Mouse (Mus musculus) CH12.LX (cell line): ENCODE data around the gene D630045J12Rik. TPM values are rescaled to one million over a fixed set of nuclear protein-coding genes. Genes with fewer than 3 reads are reported as not detected.

Experiments used
- DNase-seq: peaks from one replicate; pipeline ENCODE4 v3.0.0-alpha.2; 2013; ENCODE audit errors: extremely low read depth
- H3K27ac ChIP-seq: 2 replicates; pipeline ENCODE4 v1.5.1; 2012; ENCODE audit warnings: low read depth, mild to moderate bottlenecking, control low read depth, moderate library complexity; ENCODE audit not compliant: insufficient read depth
- H3K27me3 ChIP-seq: replicated peaks from 2 replicates; pipeline ENCODE3; 2012; ENCODE audit warnings: inconsistent platforms
- H3K36me3 ChIP-seq, 2 experiments: replicated peaks in 1 of 2; 2 replicates each; pipeline versions ENCODE3 to v1.6.1; 2012; ENCODE audit warnings: inconsistent platforms in 1 of 2, low read length in 1 of 2, mild to moderate bottlenecking in 1 of 2, mixed read lengths in 1 of 2, moderate library complexity in 1 of 2; ENCODE audit not compliant: control insufficient read depth in 1 of 2, insufficient read depth in 1 of 2
- H3K4me1 ChIP-seq, 2 experiments: 2 replicates each; pipeline ENCODE4 v1.6.1; 2012; ENCODE audit warnings: inconsistent platforms in 1 of 2, moderate library complexity in 1 of 2; ENCODE audit not compliant: insufficient read depth in 2 of 2, control insufficient read depth in 1 of 2
- H3K4me2 ChIP-seq: 2 replicates; pipeline ENCODE4 v1.6.1; 2012; ENCODE audit warnings: low read depth, mild to moderate bottlenecking, control low read depth; ENCODE audit not compliant: poor library complexity, insufficient read depth, severe bottlenecking
- H3K4me3 ChIP-seq, 3 experiments: fragments of 150-350 bp in 1 of 3; sonication (generic) in 1 of 3; replicated peaks in 1 of 3; 2 replicates each; pipeline versions ENCODE3 to v1.5.1; 2011 to 2012; ENCODE audit warnings: low read depth in 2 of 3, low read length in 2 of 3, mild to moderate bottlenecking in 2 of 3, moderate library complexity in 2 of 3, control low read depth in 1 of 3, improper control_type of control experiment in 1 of 3, inconsistent platforms in 1 of 3, mixed read lengths in 1 of 3; ENCODE audit not compliant: poor library complexity in 1 of 3
- H3K79me2 ChIP-seq: replicated peaks from 2 replicates; pipeline ENCODE4 v1.6.1; 2012; ENCODE audit warnings: mild to moderate bottlenecking, moderate library complexity; ENCODE audit not compliant: control insufficient read depth, poor library complexity, insufficient read depth, severe bottlenecking; ENCODE audit errors: extremely low read depth
- H3K9ac ChIP-seq: 2 replicates; pipeline ENCODE4 v1.6.1; 2012; ENCODE audit warnings: low read depth, mild to moderate bottlenecking, control low read depth, moderate library complexity; ENCODE audit not compliant: insufficient read depth
- H3K9me3 ChIP-seq: replicated peaks from 2 replicates; pipeline ENCODE3; 2012; ENCODE audit warnings: low read length, inconsistent platforms, mixed read lengths
- CHD1 ChIP-seq: IDR thresholded peaks from 2 replicates; pipeline ENCODE4 v1.6.1; 2012; ENCODE audit warnings: low read depth, low read length, improper control_type of control experiment, inconsistent platforms
- CHD2 ChIP-seq: IDR thresholded peaks from 2 replicates; pipeline ENCODE4 v1.6.1; 2011; ENCODE audit warnings: low read length, improper control_type of control experiment
- ELF1 ChIP-seq: IDR thresholded peaks from 2 replicates; pipeline ENCODE4 v1.6.1; 2014; ENCODE audit warnings: low read depth, mild to moderate bottlenecking, inconsistent platforms, low read length, improper control_type of control experiment
- ETS1 ChIP-seq: conservative IDR thresholded peaks from 2 replicates; pipeline ENCODE4 v1.6.1; 2012; ENCODE audit warnings: low read depth, mild to moderate bottlenecking, inconsistent platforms, low read length, improper control_type of control experiment, moderate library complexity
- GABPA ChIP-seq: IDR thresholded peaks from 2 replicates; pipeline ENCODE4 v1.6.1; 2012; ENCODE audit warnings: low read depth, low read length, improper control_type of control experiment, inconsistent platforms; ENCODE audit not compliant: insufficient replicate concordance
- IRF4 ChIP-seq: IDR thresholded peaks from 2 replicates; pipeline ENCODE4 v1.6.1; 2014; ENCODE audit warnings: low read depth, mild to moderate bottlenecking, inconsistent platforms, low read length, improper control_type of control experiment
- JUN ChIP-seq: IDR thresholded peaks from 2 replicates; pipeline ENCODE4 v1.6.1; 2011; ENCODE audit warnings: low read depth, mild to moderate bottlenecking, low read length, improper control_type of control experiment, moderate library complexity; ENCODE audit not compliant: insufficient read depth
- MEF2A ChIP-seq: IDR thresholded peaks from 2 replicates; pipeline ENCODE4 v1.6.1; 2014; ENCODE audit warnings: low read depth, mild to moderate bottlenecking, inconsistent platforms, low read length, improper control_type of control experiment, borderline replicate concordance
- NELFE ChIP-seq: IDR thresholded peaks from 2 replicates; pipeline ENCODE4 v1.6.1; 2011; ENCODE audit warnings: low read depth, low read length, improper control_type of control experiment
- NRF1 ChIP-seq: IDR thresholded peaks from 2 replicates; pipeline ENCODE4 v1.6.1; 2014; ENCODE audit warnings: low read depth, mild to moderate bottlenecking, inconsistent platforms, low read length, improper control_type of control experiment, moderate library complexity
- PAX5 ChIP-seq: IDR thresholded peaks from 2 replicates; pipeline ENCODE4 v1.6.1; 2012; ENCODE audit warnings: low read length, inconsistent platforms, mixed read lengths
- POLR2A ChIP-seq: IDR thresholded peaks from 2 replicates; pipeline ENCODE4 v1.6.1; 2011; ENCODE audit warnings: low read depth, mild to moderate bottlenecking, improper control_type of control experiment, low read length
- SMC3 ChIP-seq: IDR thresholded peaks from 2 replicates; pipeline ENCODE4 v1.6.1; 2011; ENCODE audit warnings: low read depth, low read length, improper control_type of control experiment
- ZC3H11A ChIP-seq: IDR thresholded peaks from 2 replicates; pipeline ENCODE4 v1.6.1; 2012; ENCODE audit warnings: low read depth, mild to moderate bottlenecking, inconsistent platforms, low read length, improper control_type of control experiment
- ZKSCAN1 ChIP-seq: IDR thresholded peaks from 2 replicates; pipeline ENCODE4 v1.6.1; 2012; ENCODE audit warnings: low read depth, inconsistent platforms, low read length, improper control_type of control experiment, borderline replicate concordance
- ZMIZ1 ChIP-seq: IDR thresholded peaks from 2 replicates; pipeline ENCODE4 v1.6.1; 2012; ENCODE audit warnings: low read depth, mild to moderate bottlenecking, inconsistent platforms, low read length, improper control_type of control experiment
- ZNF384 ChIP-seq: IDR thresholded peaks from 2 replicates; pipeline ENCODE4 v1.6.1; 2012; ENCODE audit warnings: low read depth, low read length, improper control_type of control experiment, inconsistent platforms
- dilution Hi-C: fragments of 300-500 bp; cut with MboI; formaldehyde crosslinking; loops from 2 replicates; pipeline ENCODE4 v1.14.3; 2020; ENCODE audit warnings: low sequenced_read_pairs; ENCODE audit not compliant: extremely low pct_unique_long_range_greater_than_20kb, extremely low pct_ligation_motif_present
- in situ Hi-C: fragments of 300-500 bp; cut with MboI; formaldehyde crosslinking; loops from 3 replicates; pipeline ENCODE4 v1.14.3; 2019; ENCODE audit warnings: low sequenced_read_pairs, low pct_ligation_motif_present, low pct_unique_long_range_greater_than_20kb, mixed read lengths
- polyA plus RNA-seq: library from polyadenylated mRNA; unstranded; fragments of >175 nt; gene quantifications from 2 replicates; pipeline ENCODE4 v1.2.1, GENCODE M21; 2012; ENCODE audit warnings: low read depth; ENCODE audit not compliant: insufficient read length
- total RNA-seq, 2 experiments: library from RNA; depleted of rRNA; stranded (reverse); fragments of 300-350 nt in 1 of 2; fragments of >200 nt in 1 of 2; gene quantifications; 2 replicates each; pipeline ENCODE4 v1.2.3; 2012 to 2014

Gene D630045J12Rik
- total and polyA plus RNA-seq, 3 experiments = 0.48 to 4.9 (median 1.7) TPM

- no peaks in the 10 kb centered on the region for H3K9me3 ChIP-seq
- TF ChIP-seq MEF2A = no peak
- TF ChIP-seq ZNF384 = no peak
- no peak for TF ChIP-seq ZKSCAN1
- TF ChIP-seq, all 38 proteins: peak for 0
- Histone ChIP-seq H3K9ac (no peak overlapping the region), H3K4me3 (no peak overlapping the region), H3K27me3 (no peaks in the 10 kb centered on the region), H3K4me1 (no peaks in the 10 kb centered on the region), H3K79me2 (no peaks in the 10 kb centered on the region), H3K36me3 (no peaks in the 10 kb centered on the region), H3K4me2 (no peak overlapping the region), H3K27ac (no peak overlapping the region)
- DNase-seq = no peak
- dilution Hi-C loops (no loop called here), in situ Hi-C loops (no loop called here)
These were observed 143.9 kb downstream of the D630045J12Rik start for GRCm38 (mm10) chr6:38109871-38110270.

- Histone ChIP-seq H3K4me3 (no peak within 1 kb of the TSS), H3K27ac (no peak within 1 kb of the TSS), H3K4me2 (no peak within 1 kb of the TSS), H3K4me1 (no peaks in the 10 kb centered on the region), H3K79me2 (no peaks in the 10 kb centered on the region), H3K27me3 (no peaks in the 10 kb centered on the region)
- TF ChIP-seq ELF1 (no peak), IRF4 (no peak), NRF1 (no peak), PAX5 (no peak), ZC3H11A (no peak), ZMIZ1 (no peak), CHD1 (no peak), CHD2 (no peak), ETS1 (no peak), POLR2A (no peak), NELFE (no peak), JUN (no peak), SMC3 (no peak), GABPA (no peak)
- TF ChIP-seq, all 38 proteins: peak for 0
- no peak for DNase-seq
- Histone ChIP-seq H3K9me3 (no peaks in the 10 kb centered on the region), H3K36me3 (no peaks in the 10 kb centered on the region), H3K9ac (no peak within 1 kb of the TSS)
- dilution Hi-C loops (no loop called here), in situ Hi-C loops (no loop called here)
These were observed 144.5 kb downstream of the D630045J12Rik start, which contains the start of gene Tmem213 for GRCm38 (mm10) chr6:38109160-38109795. Gene Tmem213, plus strand, starts transcription at chr6:38109255.
